Mouse (Mus musculus): Measurements from ENCODE around the gene Tedc1. TPM values are rescaled to one million over a fixed set of nuclear protein-coding genes. Genes with fewer than 3 reads are reported as not detected.

Tedc1 gene
- polyA plus RNA-seq, 1 experiment = 2.0 TPM

DNA sequence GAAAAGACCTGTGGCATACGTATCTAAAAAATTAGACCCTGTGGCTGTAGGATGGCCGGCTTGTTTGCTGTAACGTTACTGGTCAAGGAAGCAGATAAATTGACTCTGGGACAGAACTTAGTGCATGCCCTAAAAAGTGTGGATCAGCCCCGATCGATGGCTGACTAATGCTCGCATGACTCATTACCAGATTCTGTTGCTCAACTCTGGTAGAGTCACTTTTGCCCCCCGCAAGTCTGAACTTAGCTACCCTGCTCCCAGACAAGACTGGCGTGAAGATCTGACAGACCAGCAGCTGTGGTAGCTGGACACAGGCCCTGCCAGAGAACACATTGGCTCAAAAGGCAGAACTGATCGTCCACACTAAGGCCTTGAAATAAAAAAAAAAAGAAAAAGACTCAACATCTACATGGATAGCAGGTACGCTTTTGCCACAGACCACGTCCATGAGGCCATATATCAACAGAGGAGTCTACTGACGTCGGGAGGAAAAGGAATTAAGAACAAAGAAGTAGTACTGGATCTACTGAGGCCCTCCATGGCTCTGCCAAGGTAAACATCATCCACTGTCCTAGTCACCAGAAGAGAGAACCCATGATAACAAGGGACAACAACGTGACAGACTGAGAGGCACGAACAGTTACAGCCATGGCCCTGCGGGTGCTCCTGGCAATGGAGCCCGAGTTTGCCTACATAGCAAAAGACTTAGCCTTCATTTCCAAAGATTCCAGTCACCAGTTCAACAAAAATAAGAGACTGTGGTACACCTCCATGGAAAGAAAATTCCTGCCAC lies 54.6 kb downstream of the Tedc1 start:
- TF ChIP-seq POLR2A (IDR thresholded peaks at IDR 0.05; ENCODE audit: extremely low read depth, insufficient read depth, low read length) (no peak), CTCF (IDR thresholded peaks at IDR 0.05; ENCODE audit: extremely low read depth, insufficient read depth, low read length) (no peak)
- Histone ChIP-seq H3K4me1 (ENCODE audit: control insufficient read depth, insufficient read depth, low read length) (no peaks in the 10 kb centered on the region), H3K27ac (ENCODE audit: insufficient read depth, low read length) (no peak overlapping the region), H3K4me3 (ENCODE audit: insufficient read depth, low read length) (no peak overlapping the region)

DNA sequence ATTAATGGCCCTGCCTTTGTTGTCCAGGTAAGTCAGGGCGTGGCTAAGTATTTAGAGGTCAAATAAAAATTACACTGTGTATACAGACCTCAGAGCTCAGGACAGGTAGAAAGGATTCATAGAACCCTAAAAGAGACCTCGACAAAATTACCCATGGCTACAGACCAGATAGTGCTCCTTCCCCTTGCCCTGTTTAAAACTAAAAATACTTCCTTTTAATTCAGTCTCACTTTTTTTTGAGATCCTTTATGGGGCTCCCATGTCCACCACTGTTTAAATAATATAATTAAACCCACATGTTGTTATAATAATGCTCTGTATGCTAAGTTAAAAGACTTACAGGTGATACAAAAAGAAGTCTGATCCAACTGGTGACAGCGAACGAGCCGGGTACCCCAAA lies 55.6 kb downstream of the Tedc1 start:
- no peak overlapping the region for H3K27ac ChIP-seq (ENCODE audit: insufficient read depth, low read length)
- no peak for TF ChIP-seq CTCF (IDR thresholded peaks at IDR 0.05; ENCODE audit: extremely low read depth, insufficient read depth, low read length)
- TF ChIP-seq POLR2A (IDR thresholded peaks at IDR 0.05; ENCODE audit: extremely low read depth, insufficient read depth, low read length) = no peak

DNA sequence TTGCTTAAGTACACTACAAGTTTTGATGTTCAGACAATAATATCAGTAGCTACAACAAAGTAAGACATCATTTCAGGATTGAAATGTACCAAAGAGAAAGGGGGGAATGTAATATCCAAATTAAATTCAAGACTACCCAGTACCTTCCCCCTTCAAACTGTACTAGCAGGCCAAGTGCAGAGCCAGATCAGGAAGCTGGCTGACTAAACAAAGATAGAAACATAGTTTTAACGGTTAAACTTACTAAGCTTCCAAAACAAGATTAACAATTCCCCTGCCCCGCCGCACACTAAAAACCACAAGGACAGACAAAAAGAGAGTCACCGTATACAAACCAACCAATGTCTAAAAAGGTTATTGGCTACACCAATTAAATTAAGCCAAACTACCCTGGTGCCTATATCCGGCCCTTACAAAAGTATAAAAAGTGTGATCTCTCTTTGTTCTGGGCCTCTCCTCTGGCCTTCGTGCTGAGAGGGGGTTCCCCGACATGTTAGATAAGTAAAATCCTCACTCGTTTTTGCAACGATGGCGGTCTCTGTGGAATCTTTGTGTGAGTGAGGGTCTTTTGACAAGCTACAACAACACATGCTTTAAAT lies 56.2 kb downstream of the Tedc1 start:
- no peak overlapping the region for H3K4me3 ChIP-seq (ENCODE audit: insufficient read depth, low read length)
- no peak overlapping the region for H3K27ac ChIP-seq (ENCODE audit: insufficient read depth, low read length)
- H3K4me1 ChIP-seq (ENCODE audit: control insufficient read depth, insufficient read depth, low read length) = no peaks in the 10 kb centered on the region
- TF ChIP-seq CTCF (IDR thresholded peaks at IDR 0.05; ENCODE audit: extremely low read depth, insufficient read depth, low read length) (no peak), POLR2A (IDR thresholded peaks at IDR 0.05; ENCODE audit: extremely low read depth, insufficient read depth, low read length) (no peak)

More for the DNA sequence above, 55.6 kb downstream of the Tedc1 start:
- Histone ChIP-seq H3K4me1 (ENCODE audit: control insufficient read depth, insufficient read depth, low read length) (no peaks in the 10 kb centered on the region), H3K4me3 (ENCODE audit: insufficient read depth, low read length) (no peak overlapping the region)

DNA sequence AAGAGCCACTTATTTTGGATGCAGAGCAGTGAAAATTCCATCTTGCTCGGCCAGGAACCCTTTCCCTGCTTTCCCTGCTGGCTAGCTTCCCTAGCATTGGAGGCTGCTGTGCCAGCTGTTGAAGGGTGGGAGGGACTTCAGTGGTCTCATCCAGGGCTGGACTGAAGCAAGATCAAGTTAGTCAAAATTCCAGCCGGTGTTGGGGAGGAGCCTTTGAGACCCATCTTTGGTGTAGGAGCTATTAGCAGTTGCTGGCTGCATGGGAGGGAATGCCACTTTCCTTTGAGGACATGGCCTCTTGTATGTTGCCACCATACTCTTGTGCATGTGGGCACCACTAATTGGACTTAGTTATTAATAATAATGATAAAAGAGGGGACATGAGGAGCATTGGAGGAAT lies 57.0 kb downstream of the Tedc1 start:
- no peaks in the 10 kb centered on the region for H3K4me1 ChIP-seq (ENCODE audit: control insufficient read depth, insufficient read depth, low read length)
- H3K27ac ChIP-seq (ENCODE audit: insufficient read depth, low read length) = no peak overlapping the region
- TF ChIP-seq POLR2A (IDR thresholded peaks at IDR 0.05; ENCODE audit: extremely low read depth, insufficient read depth, low read length) (no peak), CTCF (IDR thresholded peaks at IDR 0.05; ENCODE audit: extremely low read depth, insufficient read depth, low read length) (no peak)
- no peak overlapping the region for H3K4me3 ChIP-seq (ENCODE audit: insufficient read depth, low read length)

DNA sequence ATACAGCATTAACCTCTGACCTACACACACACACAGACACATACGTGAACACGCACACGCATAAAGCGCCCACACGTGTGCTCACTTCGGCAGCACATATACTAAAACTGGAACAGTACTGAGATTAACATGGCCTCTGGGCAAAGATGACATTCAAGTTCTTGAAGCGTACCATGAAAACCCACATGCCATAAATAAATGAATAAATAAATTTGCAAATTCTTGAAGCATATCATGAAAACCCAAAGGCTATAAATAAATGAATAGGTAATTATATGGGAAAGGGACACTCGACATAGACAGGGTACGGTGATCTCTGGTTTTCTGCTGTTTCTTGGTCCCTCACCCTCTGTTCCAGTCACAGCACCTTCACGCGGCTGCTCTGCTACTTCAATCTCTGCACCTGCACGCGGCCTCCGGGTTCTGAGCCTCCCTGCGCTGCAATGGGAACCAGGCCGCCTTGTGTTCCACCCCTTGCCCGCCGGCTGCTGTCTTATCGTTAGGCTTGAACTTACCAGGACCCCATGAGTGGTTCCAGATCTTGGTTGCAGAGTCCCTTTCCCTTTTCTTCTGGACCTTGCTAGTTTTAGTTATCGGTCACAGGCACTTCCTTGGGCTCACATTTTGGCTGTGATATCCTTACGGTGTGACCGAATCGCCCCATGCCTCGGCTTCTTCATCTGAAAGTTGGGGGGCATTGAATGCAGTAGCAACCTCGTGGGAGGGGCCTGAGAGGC lies 58.0 kb downstream of the Tedc1 start:
- Histone ChIP-seq H3K4me3 (ENCODE audit: insufficient read depth, low read length) (no peak overlapping the region), H3K4me1 (ENCODE audit: control insufficient read depth, insufficient read depth, low read length) (no peaks in the 10 kb centered on the region), H3K27ac (ENCODE audit: insufficient read depth, low read length) (no peak overlapping the region)
- TF ChIP-seq POLR2A (IDR thresholded peaks at IDR 0.05; ENCODE audit: extremely low read depth, insufficient read depth, low read length) = no peak
- no peak for TF ChIP-seq CTCF (IDR thresholded peaks at IDR 0.05; ENCODE audit: extremely low read depth, insufficient read depth, low read length)

DNA sequence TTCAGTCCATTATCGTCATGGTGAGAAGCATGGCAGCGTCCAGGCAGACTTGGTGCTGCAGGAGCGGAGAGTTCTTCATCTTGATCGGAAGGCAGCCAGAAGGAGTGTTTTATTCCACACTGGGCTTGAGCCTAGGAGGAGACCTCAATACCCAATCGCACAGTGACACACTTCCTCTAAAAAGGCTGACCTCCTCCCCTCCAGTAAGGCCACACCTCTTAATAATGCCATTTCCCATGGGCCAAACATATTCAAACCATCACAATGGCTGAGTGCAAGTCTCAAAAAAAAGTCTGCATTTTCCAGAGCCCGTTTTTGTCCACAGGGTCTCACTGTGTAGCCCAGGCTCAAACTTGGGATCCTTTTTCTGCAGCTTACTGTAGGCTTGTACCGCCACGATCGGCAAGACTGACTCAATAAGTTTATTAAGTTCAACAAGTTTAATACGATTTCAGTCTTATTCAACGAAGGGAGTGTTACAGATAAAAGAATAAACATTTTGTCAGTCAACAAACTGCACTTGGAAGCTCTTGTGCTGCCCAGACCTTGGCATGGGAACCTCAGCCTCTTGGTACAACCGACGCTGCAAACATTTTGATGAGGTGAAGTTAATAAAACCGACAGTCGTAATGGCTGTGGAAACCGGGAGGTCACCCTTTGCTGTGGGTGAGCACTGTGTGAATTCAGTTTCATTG lies 58.9 kb downstream of the Tedc1 start:
- H3K4me3 ChIP-seq (ENCODE audit: insufficient read depth, low read length) = no peak overlapping the region
- TF ChIP-seq POLR2A (IDR thresholded peaks at IDR 0.05; ENCODE audit: extremely low read depth, insufficient read depth, low read length) (no peak), CTCF (IDR thresholded peaks at IDR 0.05; ENCODE audit: extremely low read depth, insufficient read depth, low read length) (no peak)
- H3K27ac ChIP-seq (ENCODE audit: insufficient read depth, low read length) = no peak overlapping the region
- no peaks in the 10 kb centered on the region for H3K4me1 ChIP-seq (ENCODE audit: control insufficient read depth, insufficient read depth, low read length)

Other genes with a start within 250 kb of the Tedc1 start
- 42.1 and 51.5 TPM in 2 replicates for gene Jag2, start 226.6 kb upstream of the Tedc1 start, polyA plus RNA-seq (2012; rRNA removed)
- gene Nudt14, start 214.3 kb upstream of the Tedc1 start, polyA plus RNA-seq (2012; rRNA removed) = 18.2 and 18.9 TPM in 2 replicates
- gene Btbd6, start 179.9 kb upstream of the Tedc1 start, polyA plus RNA-seq (2012; rRNA removed) = 78.2 and 80.2 TPM in 2 replicates
- 38.8 and 39.6 TPM in 2 replicates for gene Brf1, start 155.7 kb upstream of the Tedc1 start, polyA plus RNA-seq (2012; rRNA removed)
- gene Pacs2, start 141.9 kb upstream of the Tedc1 start, polyA plus RNA-seq (2012; rRNA removed) = 76.3 and 90.3 TPM in 2 replicates
- 0.21 TPM in 1 of 2 replicates, not detected in the other for gene Tex22, start 81.9 kb upstream of the Tedc1 start, polyA plus RNA-seq (2012; rRNA removed)
- gene Mta1, start 58.1 kb upstream of the Tedc1 start, polyA plus RNA-seq (2012; rRNA removed) = 68.4 and 68.7 TPM in 2 replicates
- 263 and 281 TPM in 2 replicates for gene Crip2, start 16.2 kb upstream of the Tedc1 start, polyA plus RNA-seq (2012; rRNA removed)
- 67.6 and 70.7 TPM in 2 replicates for gene Crip1, start 10.1 kb upstream of the Tedc1 start, polyA plus RNA-seq (2012; rRNA removed)
- 40.1 and 40.7 TPM in 2 replicates for gene Tmem121, start 29.5 kb downstream of the Tedc1 start, polyA plus RNA-seq (2012; rRNA removed)

Measured in cortical plate, adult 2 months (tissue).